Mouse (Mus musculus) erythroblast, adult 5-6 weeks (primary cell): ENCODE measurements around the gene Adgre1. TPM values are rescaled to one million over a fixed set of nuclear protein-coding genes. Genes with fewer than 3 reads are reported as not detected.
"Not testable (repeated sequence)": the region's sequence is repeated elsewhere in the genome, so short reads cannot be mapped to it uniquely, and the experiment has no call there.

ENCODE experiments used
- ATAC-seq: replicated peaks from 2 replicates; pipeline ENCODE4 v1.8.0; 2016; ENCODE audit warnings: moderate number of reproducible peaks, mild to moderate bottlenecking, moderate TSS enrichment, inconsistent platforms; ENCODE audit not compliant: poor library complexity, low FRiP score, severe bottlenecking
- total RNA-seq, 2 experiments: library from RNA; stranded (forward) in 1 of 2; stranded (reverse) in 1 of 2; fragments of 150-400 nt in 1 of 2; fragments of 200-764, 138-1000 nt in 1 of 2; gene quantifications; 2 replicates each; pipeline versions ENCODE4 v1.2.3 to v1.2.4; 2015 to 2017; ENCODE audit warnings: low replicate concordance in 2 of 2

Gene Adgre1
- 24.2 and 34.1 TPM in 2 replicates for total RNA-seq (2015; ENCODE audit: low replicate concordance)
- total RNA-seq (2017; ENCODE audit: low replicate concordance): 19.7 and 26.8 TPM in 2 replicates

DNA sequence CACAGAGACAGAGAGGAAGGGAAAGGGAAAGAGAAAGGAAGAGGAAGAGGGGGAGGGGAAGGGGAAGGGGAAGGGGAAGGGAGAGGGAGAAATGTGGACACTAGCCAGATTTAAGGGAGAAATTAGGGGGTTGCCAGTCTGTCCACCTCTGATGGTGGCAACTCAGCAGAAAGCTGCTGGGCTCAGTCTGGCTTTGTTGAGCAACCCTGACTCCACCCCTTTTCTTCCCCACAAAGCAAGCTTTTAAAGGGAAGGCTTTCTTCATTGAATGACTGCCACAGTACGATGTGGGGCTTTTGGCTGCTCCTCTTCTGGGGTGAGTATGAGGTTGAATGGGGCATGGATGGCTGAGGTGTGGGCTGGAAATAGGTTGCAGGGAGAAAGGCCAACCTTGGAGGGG is at the start of gene Adgre1:
Adgre1 (plus strand) TSS at position 251 of the 400 bp plus-strand sequence.
- ATAC-seq: no peak

DNA sequence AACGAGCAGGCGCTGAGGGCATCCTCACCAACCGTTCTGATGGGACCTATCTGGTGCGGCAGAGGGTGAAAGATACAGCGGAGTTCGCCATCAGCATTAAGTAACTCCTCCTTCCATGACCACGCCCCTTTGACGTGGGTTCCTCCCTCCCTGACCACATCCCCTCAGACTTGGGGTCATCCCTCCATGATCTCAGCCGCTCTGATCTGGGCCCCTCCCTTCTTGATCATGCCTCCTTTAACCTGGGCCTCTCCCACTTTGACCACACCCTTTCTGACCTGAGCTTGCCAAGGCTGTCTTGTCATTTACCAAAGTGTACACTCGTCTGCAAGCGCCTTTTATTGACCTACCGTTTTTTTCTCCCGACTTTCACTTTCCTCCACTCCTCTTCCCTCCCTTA is 46.7 kb upstream of the Adgre1 start:
- ATAC-seq: no peak

DNA sequence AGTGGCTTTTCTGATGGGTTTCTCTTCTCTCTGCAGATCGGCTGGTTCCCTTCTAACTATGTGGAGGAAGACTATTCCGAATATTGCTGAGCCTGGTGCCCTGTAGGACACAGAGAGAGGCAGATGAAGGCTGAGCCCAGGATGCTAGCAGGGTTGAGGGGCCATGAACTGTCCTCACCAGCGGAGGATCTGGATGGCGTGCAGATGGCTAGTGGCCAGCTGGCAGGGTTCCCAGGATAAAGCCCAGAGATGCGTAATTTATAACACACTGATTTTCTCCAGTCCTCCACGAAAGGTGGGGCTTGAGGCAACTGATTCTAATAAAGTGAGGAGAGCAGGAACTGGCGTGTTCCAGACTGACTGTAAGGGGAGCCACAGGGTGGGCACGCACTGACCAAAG is 30.9 kb upstream of the Adgre1 start:
- ATAC-seq: no peak

DNA sequence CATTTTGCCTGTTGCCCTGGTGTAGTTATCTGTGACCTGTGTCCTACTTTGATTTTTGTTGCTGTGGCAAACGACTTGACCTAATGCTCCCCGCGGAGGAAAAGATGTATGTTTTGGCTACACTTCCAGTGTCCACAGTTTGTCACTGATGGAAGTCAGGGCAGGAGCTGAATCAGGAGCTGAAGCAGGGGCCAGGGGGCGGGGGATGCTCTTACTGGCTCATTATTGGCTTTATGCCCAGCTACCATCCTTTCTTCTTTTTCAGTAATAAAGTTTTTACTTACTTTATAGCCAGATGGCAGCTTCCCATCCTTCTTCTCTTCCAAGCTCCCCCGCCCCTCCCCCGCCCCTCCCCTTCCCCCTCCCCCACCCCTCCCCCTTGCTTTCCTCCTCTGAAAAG is 29.5 kb upstream of the Adgre1 start:
- no peak for ATAC-seq

DNA sequence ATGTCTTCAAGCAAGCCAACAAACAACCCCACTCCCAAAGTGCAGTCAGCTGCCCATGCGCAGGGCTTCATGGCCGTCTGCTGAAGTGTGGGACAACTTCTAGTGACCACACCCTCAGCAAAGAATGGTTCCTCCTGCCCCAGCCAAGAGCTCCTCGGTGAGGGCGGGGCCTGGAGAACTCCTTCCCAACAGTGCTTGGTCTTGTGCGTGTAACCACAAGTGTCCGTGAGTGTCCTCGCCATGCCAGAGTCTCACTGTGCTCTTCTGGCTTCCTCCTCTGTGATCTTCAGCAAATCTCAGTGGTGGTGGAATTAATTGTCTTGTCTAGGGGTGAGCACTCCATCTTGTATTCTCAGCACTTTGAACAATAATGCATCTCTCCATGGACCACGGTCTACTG is 27.5 kb upstream of the Adgre1 start:
- no peak for ATAC-seq

DNA sequence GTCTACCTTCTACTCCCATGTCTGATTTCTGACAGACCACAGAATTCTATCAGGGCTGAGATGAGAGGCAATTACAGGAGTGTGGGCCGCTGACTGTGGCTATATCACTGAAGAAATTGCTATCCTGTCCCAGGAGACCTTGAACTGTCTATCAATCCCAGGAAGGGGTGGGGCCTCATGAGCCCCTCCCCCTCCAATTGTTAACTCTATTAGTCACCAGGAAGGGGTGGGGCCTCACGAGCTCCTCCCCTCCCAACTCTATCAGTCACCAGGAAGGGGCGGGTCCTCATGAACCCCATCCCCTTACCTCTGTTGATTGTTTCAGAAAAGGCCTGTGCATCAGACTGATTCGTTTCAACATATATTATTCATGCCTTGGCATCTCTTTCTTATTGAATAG is 26.2 kb upstream of the Adgre1 start:
- ATAC-seq: no peak

DNA sequence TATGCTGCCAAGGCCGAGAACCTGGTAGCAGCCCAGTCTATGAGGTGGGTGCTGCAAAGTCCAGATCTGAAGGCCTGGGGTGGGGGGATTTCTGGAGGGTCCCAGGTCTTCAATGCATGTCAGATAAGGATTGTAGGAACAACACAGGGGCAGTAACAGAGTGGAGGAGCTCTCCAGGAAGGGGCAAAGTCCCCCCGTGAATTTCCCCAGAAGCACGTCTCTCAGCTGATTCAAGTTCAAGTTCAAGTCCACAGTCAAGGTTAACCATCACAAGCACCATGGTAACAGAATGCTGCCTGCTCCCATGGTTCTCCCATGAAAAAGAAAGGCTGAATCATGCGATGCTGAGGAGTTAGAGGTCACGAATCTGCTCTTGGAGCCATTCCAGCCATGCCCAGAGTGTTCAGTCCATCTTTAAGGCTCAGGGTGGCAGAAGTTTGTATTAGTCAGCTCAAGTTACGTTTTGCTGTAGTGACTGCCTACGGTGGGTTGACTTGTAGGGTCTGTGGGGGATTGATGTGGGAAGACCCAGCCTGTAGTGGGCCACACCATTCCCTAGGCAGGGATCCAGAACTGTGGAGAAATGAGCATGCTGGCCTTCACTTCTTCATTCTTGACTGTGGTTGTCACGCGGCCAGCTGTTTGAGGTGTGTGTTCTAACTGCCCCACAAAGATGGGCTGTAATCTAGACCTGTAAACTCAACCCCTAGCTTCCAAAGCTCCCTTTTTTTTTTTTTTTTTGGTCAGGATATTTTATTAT is 24.3 kb upstream of the Adgre1 start:
- no peak for ATAC-seq

DNA sequence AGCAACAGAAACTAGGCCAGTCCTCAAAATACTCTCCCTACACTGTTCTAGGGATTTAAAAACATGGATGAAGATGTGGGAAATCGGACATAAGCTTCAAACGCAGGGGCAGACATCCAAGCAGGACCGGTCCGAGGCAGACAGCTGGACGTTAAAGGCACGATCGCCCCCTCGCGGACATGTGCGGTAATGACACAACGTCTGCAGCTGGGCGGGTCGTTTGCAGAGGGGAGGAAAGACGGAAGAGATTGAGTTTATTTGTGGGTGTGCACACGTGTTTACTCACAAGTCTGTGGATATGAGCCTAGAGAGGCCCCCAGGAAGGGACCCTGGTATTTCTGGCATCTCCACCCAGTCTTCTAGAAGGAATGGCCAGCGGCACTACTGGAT is 23.7 kb upstream of the Adgre1 start:
- ATAC-seq: peak; percentile 73; the same call in 1 of the 2 replicates

DNA sequence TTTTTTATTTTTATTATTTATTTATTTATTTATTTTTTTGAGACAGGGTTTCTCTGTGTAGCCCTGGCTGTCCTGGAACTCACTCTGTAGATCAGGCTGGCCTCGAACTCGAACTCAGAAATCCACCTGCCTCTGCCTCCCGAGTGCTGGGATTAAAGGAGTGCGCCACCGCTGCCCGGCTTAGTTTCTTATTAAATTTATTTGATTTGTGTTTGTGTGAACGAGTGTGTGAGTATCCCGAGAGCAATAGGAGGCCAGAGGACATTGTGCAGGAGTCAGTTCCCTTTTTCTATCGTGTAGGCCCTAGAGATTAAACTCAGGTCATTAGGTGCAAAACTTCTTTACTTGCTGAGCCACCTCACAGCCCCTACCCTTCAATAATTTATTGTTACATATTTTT is 23.3 kb upstream of the Adgre1 start:
- ATAC-seq: not testable (repeated sequence)

DNA sequence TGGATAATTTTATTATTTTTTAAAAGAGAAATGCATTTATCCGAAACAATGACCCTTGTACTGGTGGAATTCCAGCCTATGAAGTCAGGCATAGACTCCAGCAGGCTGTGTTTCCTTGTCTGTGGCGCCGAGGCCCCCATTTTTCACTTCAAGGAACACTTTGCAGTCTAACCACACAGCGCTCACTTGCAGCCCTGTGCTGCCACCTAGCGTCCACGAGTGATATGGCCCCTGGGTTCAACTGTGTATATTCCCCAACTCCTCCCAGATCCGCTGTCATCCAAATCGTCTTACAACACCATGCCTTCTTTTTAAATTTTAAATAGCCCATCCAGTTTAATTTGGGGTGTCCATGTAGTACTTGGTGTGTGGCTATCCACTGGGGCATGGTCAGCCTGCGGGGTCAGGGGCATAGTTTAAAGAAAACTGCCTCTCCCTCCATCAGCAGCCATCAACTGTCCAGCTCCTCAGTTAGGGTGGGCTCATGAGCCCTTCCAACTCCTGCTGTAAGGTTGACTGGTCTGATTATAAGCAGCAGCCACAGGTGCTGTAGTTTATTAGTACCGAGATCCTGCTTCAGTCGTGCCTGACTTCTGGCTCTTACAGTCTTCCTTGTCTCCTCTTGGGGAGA is 22.7 kb upstream of the Adgre1 start:
- ATAC-seq: peak; percentile 78

DNA sequence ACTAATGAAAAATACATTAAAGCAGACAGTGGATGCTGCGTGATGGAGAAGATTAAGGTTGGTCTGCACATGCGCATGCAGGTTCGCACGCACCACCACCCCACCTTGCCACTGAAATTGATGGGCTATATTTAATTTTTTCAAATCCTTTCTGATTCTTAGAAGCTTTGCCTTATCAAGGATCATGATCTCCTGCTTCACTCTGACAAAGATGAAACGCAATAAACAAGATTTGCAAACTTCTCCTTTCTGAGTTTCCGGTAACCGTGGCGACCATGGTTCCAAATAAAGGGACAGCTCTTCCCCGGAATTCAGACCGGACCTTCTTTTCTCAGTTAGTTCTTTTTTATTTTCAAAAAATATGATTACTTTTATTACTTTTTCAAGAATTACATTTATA is 20.5 kb upstream of the Adgre1 start:
- ATAC-seq: no peak

DNA sequence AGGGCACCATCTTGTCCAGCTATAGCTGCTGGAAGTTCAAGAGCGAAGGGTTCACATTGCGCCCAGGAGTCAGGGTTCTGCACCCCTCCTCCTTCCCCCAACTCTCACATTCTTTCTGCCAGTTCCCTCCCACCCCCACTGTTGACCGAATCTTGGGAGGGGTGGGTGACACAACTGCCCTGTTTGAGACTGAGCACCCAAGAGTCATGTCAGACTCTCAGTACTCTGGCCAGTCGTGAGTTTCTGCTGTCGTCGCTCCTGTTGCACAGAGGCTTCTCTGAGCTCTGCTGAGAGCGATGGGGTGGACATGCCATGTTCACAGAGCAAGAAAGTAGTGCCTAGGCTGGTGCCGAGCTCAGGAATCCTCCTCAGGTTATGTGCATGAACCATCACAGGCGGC is 19.2 kb upstream of the Adgre1 start:
- no peak for ATAC-seq

DNA sequence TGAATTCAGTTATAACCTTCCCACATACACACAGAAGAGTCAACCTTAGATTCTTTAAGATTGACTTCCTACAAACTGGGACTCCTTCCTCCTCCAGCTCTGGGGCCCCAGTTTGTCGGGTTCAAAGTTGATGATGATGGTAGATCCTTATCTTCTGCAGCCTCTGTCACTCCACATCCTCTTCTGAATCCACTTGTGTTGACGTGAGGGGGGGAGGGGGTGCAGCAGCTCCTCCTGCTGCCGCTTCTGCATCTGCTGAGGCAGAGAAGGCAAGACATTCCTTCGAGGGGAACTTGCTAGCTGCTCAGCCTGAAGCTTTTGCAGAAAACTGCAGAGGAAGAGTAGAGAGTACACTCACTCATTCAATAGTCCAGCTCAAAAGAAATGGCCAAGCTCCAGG is 16.9 kb upstream of the Adgre1 start:
- no peak for ATAC-seq

DNA sequence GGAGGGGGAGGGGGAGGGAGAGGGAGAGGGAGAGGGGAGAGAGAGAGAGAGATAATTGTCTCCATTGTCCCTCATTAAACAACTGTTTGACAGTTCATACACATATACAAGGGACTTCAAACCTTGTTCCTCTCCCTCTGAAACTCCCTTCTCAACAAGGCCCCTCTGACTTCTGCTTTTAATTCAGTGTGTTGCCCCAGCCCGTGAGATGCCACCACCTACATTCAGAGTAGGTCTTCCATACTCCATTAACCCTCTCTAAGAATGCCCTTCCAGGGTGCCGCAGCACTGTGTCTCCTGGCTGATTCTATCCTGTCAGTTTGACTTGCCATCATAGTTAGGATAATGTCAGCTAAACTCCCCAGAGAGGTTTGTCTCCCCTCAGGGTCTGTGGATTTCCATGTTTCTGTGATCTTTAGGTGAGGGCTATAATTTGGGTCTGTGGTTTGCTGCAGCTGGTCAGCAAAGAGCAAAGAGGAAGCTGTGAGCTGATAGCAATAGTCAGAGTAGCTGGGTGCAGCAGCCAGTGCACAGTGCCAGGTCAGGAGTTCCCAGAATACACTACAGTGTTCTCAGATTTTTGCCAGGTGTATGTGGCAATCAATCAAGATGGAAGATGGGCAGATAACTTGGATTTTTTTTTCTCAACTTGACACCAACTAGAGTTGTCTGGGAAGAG is 14.3 kb upstream of the Adgre1 start:
- ATAC-seq: no peak

DNA sequence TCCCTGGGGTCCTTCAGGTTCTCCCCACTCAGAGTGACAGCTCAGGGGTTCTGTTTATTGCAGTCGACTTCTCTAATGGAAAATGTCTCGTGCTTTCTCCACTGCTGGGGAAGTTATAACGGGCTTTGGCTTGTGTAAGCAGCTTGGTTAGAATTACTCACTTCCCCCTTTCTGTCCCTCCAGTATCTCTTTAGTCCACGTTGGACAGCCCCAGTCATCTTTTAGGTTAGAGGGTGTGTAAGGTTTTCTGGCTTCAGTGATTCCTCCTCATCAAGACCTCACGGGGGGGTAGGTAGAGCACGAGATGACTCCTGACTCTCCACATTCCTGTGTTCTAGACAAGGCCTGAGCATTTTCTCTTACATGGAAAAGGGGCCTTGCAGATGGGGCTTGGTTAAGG is 11.5 kb upstream of the Adgre1 start:
- ATAC-seq: no peak

DNA sequence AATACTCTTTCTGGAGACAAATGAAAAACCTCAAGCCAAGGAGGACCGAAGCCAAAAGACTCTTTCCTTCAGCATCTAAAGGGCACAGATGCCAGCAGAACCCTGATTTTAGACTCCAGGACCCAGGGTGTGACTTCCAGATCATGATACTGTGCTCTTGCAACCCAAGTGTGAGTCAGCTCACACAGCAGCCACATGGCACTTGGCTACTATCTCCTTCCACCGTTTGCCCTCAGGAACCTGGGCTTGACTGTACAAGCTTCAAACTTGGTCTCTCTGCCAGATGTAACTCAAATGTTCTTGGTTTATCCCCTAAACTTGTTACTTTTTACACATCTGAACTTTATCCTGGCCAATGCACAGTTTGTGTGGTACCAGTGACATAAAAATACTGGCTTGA is 10.7 kb upstream of the Adgre1 start:
- ATAC-seq: no peak

DNA sequence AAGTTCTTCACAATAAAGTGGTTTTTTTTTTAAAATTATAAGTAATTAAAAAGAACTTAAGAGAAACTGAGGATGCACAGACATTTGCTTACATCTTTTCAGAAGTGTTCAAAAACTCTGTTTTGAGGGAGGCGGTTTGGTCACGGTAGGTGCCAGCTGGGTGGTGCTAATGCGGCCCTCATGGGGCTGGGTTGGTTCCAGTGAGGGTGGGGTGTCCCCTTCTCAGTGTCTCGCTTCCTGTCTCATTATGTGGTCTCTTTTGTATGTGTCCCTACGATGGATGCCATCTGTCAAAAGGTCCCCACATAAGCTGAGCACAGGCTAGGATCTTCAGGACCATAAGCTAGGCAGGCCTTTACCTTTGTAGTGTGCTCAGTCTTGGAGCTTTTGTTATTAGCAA is 9.4 kb upstream of the Adgre1 start:
- ATAC-seq: no peak

DNA sequence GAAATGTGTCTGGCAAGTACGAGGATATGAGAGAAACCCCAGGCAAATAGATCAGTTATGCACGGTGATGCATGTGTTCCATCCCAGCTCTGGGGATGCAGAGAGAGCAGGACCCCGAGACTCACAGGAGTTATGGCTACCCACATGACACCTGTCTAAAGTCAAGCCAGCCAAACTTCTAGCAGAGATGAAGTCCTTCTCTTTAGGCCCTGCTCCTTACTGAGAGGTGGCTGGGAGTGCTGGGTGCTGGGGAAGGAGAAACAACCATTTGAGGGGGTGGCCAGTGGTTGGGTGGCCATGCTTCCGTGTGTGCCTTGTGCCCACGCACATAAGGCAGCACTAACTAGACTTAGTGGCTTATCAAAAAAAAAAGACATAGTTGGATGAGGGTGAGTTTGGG is 8.3 kb upstream of the Adgre1 start:
- no peak for ATAC-seq

DNA sequence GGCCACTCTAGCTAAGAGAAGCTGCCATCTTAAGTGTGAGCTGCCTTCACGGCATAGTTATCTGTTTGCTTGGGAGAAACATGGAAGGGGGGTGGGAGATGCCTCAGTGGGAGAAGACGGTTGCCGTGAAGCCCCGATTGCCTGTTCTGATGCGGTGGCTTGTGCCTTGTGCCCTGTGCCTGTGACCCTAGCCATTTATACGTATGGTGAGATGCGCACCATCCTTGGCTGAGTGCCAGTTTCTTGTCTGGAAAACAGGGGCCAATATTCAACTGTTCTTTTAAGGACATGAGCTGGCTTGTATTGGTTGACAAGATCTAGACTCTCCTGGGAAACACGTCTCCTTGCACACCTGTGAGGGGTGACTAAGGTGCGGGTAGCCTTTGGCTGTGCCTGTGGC is 7.4 kb upstream of the Adgre1 start:
- ATAC-seq: no peak

DNA sequence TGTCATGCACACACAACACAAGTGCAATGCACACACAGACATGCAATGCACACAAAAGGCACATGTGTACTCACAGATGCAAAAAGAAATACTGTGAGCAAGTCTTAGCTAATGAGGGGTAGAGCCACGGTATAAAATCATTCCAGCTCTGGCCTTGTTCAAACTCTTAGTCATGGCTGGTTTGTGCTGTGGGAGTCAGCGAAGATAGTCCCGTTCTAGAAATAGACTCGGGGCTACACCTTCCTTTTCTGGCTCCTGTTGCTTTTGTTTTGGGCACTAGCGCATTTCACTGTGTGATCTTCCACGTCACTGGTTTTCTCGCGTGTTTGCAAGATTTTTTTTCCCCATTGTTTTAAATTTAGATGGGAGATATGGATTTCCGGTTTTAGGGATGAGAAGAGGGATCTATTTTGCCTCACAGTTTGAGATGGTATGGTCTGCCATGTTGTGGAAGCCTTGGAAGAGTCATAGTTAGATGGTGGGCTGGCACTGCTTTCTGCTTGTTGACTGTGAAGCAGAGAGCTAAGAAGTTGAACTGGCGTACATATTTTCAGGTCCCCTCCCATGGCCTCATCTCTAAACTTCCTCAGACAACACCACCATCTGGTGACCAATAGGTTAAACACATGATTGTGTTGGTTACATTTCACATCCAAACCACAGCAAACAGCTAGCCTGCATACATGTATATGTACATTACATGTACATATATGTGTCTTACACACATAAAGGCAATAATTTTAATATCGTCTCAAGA is 1.2 kb downstream of the Adgre1 start:
- ATAC-seq: no peak
